Mouse (Mus musculus): ENCODE data around the gene Gm20388.

- TF ChIP-seq CTCF (IDR thresholded peaks at IDR 0.05; ENCODE audit: low read depth) (no peak), EP300 (IDR thresholded peaks at IDR 0.05; ENCODE audit: low read depth) (no peak)
Measured at GRCm38 (mm10) chr8:120318476-120318991, 407.9 kb downstream of the Gm20388 start.
